Mouse (Mus musculus) embryonic fibroblast, embryonic 13.5 days (primary cell): ENCODE data around the gene Klk10. TPM values are rescaled to one million over a fixed set of nuclear protein-coding genes. Genes with fewer than 3 reads are reported as not detected.

ENCODE experiments used
- H3K27ac ChIP-seq: 2 replicates; pipeline ENCODE4 v1.5.1; 2012; ENCODE audit warnings: low read length, control low read depth, inconsistent platforms; ENCODE audit not compliant: insufficient read depth
- H3K4me1 ChIP-seq: 2 replicates; pipeline ENCODE4 v1.6.1; 2011; ENCODE audit warnings: low read length; ENCODE audit not compliant: control insufficient read depth, insufficient read depth
- H3K4me3 ChIP-seq: 2 replicates; pipeline ENCODE4 v1.5.1; 2011; ENCODE audit warnings: mild to moderate bottlenecking, control low read depth, low read length; ENCODE audit not compliant: insufficient read depth
- CTCF ChIP-seq: IDR thresholded peaks from 2 replicates; pipeline ENCODE4 v1.5.1; 2011; ENCODE audit warnings: mild to moderate bottlenecking, control low read depth, low read length, moderate library complexity, borderline replicate concordance; ENCODE audit not compliant: insufficient read depth
- POLR2A ChIP-seq: IDR thresholded peaks from 2 replicates; pipeline ENCODE4 v1.6.1; 2011; ENCODE audit warnings: low read depth, mild to moderate bottlenecking, control low read depth, low read length, moderate library complexity
- polyA plus RNA-seq: library from polyadenylated mRNA; stranded (reverse); fragments of >200 nt; gene quantifications from 2 replicates; pipeline ENCODE4 v1.2.4, GENCODE M21; 2011; ENCODE audit warnings: low read depth; ENCODE audit not compliant: missing spikeins, insufficient read length

Gene Klk10
- polyA plus RNA-seq, result 0.63 and 1.8 TPM in 2 replicates

DNA sequence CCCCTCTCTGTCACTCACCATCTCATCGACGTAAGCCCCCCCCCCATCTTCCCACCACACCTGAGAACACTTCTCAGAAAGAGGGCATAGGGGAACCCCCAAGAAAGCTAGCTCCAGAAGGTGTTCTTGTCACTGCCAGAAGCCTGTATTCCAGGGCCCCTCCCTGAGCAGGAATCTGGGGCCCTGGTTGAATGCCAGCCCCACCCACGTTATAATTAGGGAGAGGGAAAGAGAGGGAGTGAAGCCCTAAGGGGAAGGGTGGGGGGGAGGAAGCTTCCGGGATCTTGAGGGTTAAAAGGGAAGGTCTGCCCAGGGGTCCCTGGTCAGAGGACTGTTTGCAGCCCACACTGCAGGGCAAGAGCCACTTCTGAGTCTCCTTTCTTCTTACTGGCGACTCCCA is at the start of gene Klk10:
Gene Klk10 (plus strand): TSS at position 290 of the 400 bp plus-strand sequence.
- H3K4me1 ChIP-seq, result peaks cover 8% of the 10 kb centered on the region
- H3K4me3 ChIP-seq, result no peak within 1 kb of the TSS
- H3K27ac ChIP-seq, result no peak within 1 kb of the TSS
- TF ChIP-seq CTCF (no peak), POLR2A (no peak)

DNA sequence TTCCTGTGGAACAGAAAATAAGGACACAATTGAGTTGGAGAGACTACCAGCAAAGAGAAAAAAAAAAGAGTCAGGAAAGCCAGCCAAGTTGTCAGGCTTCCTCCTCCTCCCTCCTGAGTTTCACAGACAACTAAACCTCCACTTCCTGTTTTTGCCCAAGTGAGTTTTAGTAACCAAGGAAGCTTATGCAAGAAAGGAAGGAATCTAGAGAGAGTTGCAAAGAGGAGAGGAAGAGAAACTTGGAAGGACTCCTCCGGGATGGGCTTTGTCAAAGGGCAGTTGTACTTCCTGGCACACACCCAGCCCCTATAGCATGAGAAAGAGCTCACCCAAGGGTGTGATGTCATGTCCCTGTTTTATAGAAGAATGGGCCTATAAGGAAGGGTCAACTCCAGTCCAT is 33.0 kb upstream of the Klk10 start:
- TF ChIP-seq CTCF, result no peak
- no peak for TF ChIP-seq POLR2A
- no peak overlapping the region for H3K27ac ChIP-seq
- H3K4me3 ChIP-seq, result no peak overlapping the region
- H3K4me1 ChIP-seq, result no peaks in the 10 kb centered on the region

DNA sequence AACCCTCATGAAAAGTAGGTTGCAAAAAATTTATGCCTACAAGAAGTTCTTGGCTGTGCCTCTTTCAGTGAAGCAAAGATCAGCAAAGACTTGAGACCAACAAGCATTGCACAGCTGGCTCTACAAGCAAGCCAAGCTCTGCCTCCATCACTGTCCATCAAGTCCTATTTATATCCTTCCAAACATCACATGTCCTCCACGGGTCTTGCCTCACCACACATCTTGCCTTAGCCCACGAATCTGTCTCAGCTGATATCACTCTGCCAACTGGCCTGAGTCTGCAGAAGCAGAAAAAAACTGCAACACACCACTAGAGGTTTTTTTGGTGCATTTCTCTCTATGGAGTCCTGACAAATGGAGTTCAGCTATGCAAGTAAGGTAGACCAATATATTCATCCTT is 28.0 kb upstream of the Klk10 start:
- Histone ChIP-seq H3K27ac (no peak overlapping the region), H3K4me1 (no peaks in the 10 kb centered on the region), H3K4me3 (no peak overlapping the region)
- no peak for TF ChIP-seq CTCF

DNA sequence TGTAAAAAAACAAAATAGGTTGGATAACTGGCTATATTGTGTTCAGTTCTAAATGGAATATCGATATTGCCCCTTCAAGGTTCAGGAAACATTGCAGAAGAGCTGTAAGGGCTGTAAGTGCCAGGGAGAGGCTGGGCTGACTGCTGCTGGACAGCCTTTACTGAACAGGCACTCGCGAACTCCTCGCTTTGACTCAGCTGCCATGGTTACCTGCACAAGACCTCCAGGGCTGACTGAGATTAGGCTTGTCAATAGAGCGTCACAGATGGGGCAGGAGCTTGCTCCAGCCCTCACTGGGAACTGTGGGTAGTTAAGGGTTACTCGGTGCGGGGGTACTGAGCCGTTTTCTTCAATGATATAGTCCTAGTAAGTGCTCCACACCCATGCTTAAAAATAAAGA is 14.4 kb upstream of the Klk10 start:
- Histone ChIP-seq H3K27ac (no peak overlapping the region), H3K4me3 (no peak overlapping the region), H3K4me1 (no peaks in the 10 kb centered on the region)
- TF ChIP-seq POLR2A, result no peak
- no peak for TF ChIP-seq CTCF

DNA sequence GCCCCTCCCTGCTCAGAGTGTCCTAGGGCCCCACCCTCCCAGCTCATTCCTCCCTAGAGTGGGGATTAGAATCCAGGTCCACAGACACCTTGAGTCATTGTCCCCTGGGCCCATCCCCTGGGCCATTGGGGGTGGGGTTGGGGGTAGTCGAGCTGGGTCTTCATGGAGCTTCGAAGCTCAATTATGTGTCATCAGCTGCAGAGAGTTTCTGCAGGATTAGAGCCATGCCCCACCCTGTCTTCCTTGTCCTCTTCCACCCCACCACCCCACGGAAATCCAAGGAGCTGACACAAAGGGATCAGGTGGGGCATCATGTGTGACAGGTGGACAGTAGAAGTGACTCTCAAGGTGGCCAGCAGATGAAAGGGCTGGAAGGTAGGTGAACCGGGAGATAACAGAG is 12.2 kb upstream of the Klk10 start, which contains the start of gene Klk12:
Gene Klk12 (plus strand): TSS at position 301 of the 400 bp plus-strand sequence.
- TF ChIP-seq CTCF, result no peak
- no peak for TF ChIP-seq POLR2A
- H3K4me3 ChIP-seq, result no peak within 1 kb of the TSS

DNA sequence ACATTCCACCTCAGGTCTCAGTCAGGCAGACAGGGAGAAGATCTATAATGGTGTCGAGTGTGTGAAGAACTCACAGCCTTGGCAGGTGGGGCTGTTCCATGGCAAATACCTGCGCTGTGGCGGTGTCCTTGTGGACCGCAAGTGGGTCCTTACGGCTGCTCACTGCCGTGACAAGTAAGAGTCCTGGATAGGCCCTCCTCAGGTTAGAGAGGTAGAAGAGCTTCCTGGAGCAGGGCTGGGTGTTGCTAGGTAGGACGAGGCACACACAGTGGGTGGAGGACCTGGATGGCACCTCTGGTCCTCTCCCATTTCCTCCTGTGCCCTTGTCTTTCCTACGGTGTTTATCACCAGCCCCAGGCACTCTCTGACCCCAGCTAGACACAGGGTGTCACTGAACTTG is 11.2 kb upstream of the Klk10 start:
- no peak for TF ChIP-seq POLR2A
- TF ChIP-seq CTCF, result no peak
- H3K27ac ChIP-seq, result no peak overlapping the region
- H3K4me3 ChIP-seq, result no peak overlapping the region
- no peaks in the 10 kb centered on the region for H3K4me1 ChIP-seq

More for the DNA sequence above, 12.2 kb upstream of the Klk10 start, which contains the start of gene Klk12:
- Histone ChIP-seq H3K4me1 (no peaks in the 10 kb centered on the region), H3K27ac (no peak within 1 kb of the TSS)

- Histone ChIP-seq H3K27ac (no peak overlapping the region), H3K4me1 (no peaks in the 10 kb centered on the region), H3K4me3 (no peak overlapping the region)
- no peak for TF ChIP-seq POLR2A
- TF ChIP-seq CTCF, result no peak
Measured at GRCm38 (mm10) chr7:43770701-43771100, 10.1 kb upstream of the Klk10 start.

- Histone ChIP-seq H3K4me1 (no peaks in the 10 kb centered on the region), H3K4me3 (no peak overlapping the region), H3K27ac (no peak overlapping the region)
- TF ChIP-seq CTCF (no peak), POLR2A (no peak)
Measured at GRCm38 (mm10) chr7:43771916-43772315, 8.9 kb upstream of the Klk10 start.

DNA sequence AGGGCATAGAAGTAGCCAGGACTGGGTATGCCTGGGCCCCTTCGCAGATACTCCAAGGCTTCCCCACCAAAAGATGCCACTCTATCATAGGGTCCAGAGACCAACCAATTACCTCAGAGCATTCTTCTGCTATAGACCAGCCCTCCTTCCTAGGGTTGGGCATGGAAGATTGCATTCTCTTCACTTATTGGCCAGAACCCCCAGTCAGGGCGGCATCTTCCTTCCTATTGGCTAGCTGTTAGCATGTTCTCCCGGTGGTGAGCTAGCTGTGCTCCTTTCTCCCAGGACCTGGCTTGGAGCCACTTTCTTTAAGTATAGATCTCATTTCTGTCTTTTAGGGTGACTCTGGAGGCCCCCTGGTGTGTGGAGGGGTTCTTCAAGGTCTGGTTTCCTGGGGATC is 7.9 kb upstream of the Klk10 start:
- H3K27ac ChIP-seq, result no peak overlapping the region
- no peaks in the 10 kb centered on the region for H3K4me1 ChIP-seq
- TF ChIP-seq POLR2A (no peak), CTCF (no peak)
- H3K4me3 ChIP-seq, result no peak overlapping the region

GRCm38 (mm10) chr7:43774364-43774763 is 6.5 kb upstream of the Klk10 start, which contains the start of gene Klk11:
TSS of gene Klk11 (plus strand) at chr7:43774604.
- no peak for TF ChIP-seq POLR2A
- Histone ChIP-seq H3K4me3 (no peak within 1 kb of the TSS), H3K4me1 (no peaks in the 10 kb centered on the region), H3K27ac (no peak within 1 kb of the TSS)

- no peak overlapping the region for H3K27ac ChIP-seq
- no peak for TF ChIP-seq CTCF
- no peak for TF ChIP-seq POLR2A
Measured at GRCm38 (mm10) chr7:43774802-43775201, 6.0 kb upstream of the Klk10 start.

More at GRCm38 (mm10) chr7:43774802-43775201, 6.0 kb upstream of the Klk10 start:
- Histone ChIP-seq H3K4me3 (no peak overlapping the region), H3K4me1 (0 out of 2 replicates have a peak, but pooled peaks cover under 1% of the 10 kb centered on the region)
